Mouse (Mus musculus) layer of hippocampus, postnatal 14 days (tissue): ENCODE measurements around the gene Cd151. TPM values are rescaled to one million over a fixed set of nuclear protein-coding genes. Genes with fewer than 3 reads are reported as not detected.

Experiments
- DNase-seq, 2 experiments: peaks; one replicate each; pipeline ENCODE4 v3.0.0; 2021 to 2022; ENCODE audit warnings: low spot score in 2 of 2, mixed read lengths in 1 of 2
- total RNA-seq, 2 experiments: library from RNA; stranded (reverse); gene quantifications; 2 replicates each; pipeline ENCODE4 v1.2.3; 2021

The Cd151 gene
- total RNA-seq, 2 experiments from 2014 or later = 29.5 to 33.8 TPM

DNA sequence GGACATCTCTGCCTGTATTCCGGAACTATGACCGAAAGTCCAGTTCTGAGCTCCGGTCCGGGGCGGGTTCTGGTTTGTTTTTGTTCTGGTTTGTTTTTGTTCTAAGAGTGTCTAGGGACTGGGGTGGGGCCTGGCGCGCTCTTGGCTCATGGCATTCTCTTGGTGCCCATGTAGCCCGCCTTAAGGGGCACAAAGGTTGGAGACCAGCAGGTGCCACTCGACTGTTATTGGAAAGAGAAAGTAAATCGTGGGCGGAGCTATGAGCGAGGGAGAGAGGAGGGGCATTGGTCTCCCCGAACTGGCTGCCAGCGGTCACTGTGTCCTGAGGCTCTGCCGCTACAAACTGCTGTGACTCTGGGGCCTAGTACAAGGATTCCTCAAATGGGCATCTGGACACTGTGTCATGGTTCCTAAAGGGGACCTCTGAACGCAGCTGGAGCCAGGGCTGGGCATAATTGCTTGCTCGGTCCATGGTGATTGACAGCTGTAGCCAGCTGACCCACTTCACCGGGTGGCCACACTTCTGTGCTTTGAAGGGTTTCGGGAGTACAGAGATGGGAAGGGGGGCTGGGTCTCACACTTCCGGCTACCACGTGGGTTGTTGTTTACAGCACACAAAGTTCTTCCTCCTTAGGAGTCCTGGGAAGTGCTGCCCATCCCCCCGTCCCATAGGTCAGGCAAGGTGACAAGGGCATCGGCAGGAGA lies 11.4 kb upstream of the Cd151 start:
- DNase-seq = peak in 1 of 2 experiments; percentile 65

- no peak for DNase-seq
These were observed 10.5 kb upstream of the Cd151 start for GRCm38 (mm10) chr7:141456739-141457138.

- DNase-seq = no peak
These were observed 10.0 kb upstream of the Cd151 start for GRCm38 (mm10) chr7:141457236-141457635.

DNA sequence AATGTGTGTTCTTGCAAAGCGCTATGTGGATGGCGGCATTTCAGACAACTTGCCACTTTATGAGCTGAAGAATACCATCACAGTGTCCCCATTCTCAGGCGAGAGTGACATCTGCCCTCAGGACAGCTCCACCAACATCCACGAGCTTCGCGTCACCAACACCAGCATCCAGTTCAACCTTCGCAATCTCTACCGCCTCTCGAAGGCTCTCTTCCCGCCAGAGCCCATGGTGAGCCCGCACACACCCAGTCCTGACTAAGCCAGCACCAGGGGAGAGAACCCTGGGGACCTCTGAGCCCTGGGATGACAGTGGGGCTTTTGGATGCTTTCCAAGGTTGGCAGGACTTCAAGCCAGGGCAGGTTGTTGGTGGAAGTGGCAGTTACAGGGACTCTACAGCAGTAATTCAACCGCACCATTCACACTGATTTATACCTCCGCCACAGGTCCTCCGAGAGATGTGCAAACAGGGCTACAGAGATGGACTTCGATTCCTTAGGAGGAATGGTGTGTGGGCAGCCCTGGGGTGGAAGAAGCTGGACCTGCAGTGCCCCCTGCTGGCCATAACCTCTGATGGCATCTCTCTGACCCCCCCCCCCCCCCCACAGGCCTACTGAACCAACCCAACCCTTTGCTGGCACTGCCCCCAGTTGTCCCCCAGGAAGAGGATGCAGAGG lies 9.1 kb upstream of the Cd151 start:
- DNase-seq = no peak

DNA sequence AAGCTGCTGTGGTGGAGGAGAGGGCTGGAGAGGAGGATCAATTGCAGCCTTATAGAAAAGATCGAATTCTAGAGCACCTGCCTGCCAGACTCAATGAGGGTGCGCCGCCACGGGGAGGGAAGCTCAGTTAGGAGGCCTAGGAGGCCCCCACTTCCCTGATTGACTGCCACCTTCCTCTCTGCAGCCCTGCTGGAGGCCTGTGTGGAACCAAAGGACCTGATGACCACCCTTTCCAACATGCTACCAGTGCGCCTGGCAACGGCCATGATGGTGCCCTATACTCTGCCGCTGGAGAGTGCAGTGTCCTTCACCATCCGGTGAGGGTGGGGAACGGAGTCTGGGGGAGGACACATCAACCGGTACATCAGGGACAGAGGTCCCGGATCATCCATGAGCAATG lies 8.5 kb upstream of the Cd151 start:
- DNase-seq = no peak

- DNase-seq = no peak
These were observed 7.9 kb upstream of the Cd151 start for GRCm38 (mm10) chr7:141459301-141459711.

- no peak for DNase-seq
These were observed 7.2 kb upstream of the Cd151 start for GRCm38 (mm10) chr7:141460001-141460390.

- no peak for DNase-seq
These were observed 6.6 kb upstream of the Cd151 start, which contains the start of gene Cracr2b for GRCm38 (mm10) chr7:141460391-141461113. Gene Cracr2b (plus strand): TSS chr7:141461094.

GRCm38 (mm10) chr7:141461521-141462332 lies 5.5 kb upstream of the Cd151 start:
- no peak for DNase-seq

DNA sequence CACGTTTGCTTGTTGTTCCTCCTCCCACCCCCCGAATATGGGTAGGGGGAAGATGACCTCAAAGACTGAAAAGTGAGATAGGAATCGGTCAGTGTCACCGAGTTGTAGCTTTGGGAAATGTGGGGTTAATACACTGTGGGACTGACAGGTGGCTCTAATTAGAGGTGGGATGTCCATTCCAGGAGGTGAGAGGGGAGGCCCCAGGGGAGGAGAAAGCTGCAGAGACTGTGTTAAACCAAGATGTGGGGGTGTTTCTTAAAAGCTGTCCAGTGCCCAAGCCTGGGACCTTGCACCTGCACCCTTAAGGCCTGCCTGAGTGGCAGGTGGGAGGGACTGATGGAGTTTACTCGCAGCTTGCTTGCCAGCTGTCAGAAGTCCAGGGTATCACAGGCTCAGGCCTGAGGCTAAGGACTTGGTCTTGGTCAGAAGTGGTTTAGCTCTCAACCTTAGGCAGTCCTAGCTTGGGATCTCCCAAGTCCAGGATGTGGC lies 4.8 kb upstream of the Cd151 start:
- DNase-seq = no peak

GRCm38 (mm10) chr7:141463824-141464602 lies 3.2 kb upstream of the Cd151 start:
- no peak for DNase-seq

- DNase-seq = no peak
These were observed 2.5 kb upstream of the Cd151 start for GRCm38 (mm10) chr7:141464603-141465201.

DNA sequence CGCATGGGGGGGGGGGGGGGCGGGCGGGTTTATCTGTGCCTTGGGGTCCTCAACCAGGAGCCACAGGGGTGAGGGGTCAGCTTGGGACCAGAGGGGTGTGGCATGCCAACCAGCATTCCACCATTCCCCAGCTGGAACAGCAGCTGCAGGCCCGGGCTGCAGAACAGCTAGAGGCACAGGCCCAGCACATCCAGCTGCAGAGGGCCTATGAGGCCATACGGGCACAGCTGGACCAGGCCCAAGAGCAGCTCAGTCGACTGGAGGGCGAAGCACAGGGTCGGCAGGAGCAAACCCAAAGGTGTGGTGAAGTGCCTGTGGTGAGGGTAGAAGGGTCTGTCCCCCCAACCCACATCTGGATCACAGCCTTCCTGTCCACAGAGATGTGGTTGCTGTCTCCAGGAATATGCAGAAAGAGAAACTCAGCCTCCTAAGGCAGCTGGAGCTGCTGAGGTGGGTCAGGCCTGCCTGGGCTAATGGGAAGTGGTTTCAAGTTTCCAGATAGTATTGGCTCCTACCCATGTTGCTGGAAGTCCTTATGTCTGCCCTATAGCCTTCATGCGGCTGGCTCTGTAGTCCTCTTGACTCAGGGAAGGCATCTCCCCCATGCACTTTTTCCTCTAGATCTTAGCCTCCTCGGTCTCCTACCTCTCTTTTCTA lies 1.7 kb upstream of the Cd151 start:
- DNase-seq = no peak

DNA sequence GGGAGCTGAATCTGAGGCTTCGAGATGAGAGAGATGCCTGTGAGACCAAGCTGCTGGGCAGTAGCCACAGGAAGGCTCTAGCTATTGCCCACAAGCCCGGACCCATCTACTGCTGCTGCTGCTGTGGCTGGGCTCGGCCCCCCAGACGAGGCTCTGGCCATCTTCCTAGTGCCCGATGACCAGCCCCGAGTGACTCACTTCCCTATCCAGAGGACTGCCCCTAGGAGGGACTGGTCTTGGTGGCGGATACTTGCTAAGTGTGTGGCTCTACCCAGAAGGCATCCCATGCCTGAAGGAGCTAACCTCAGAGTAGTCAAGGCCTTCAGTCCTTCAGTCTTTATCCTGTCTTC lies 1.2 kb upstream of the Cd151 start:
- no peak for DNase-seq

GRCm38 (mm10) chr7:141466607-141467148 lies 514 bp upstream of the Cd151 start:
- no peak for DNase-seq

GRCm38 (mm10) chr7:141468164-141468521 lies 951 bp downstream of the Cd151 start:
- DNase-seq = no peak

DNA sequence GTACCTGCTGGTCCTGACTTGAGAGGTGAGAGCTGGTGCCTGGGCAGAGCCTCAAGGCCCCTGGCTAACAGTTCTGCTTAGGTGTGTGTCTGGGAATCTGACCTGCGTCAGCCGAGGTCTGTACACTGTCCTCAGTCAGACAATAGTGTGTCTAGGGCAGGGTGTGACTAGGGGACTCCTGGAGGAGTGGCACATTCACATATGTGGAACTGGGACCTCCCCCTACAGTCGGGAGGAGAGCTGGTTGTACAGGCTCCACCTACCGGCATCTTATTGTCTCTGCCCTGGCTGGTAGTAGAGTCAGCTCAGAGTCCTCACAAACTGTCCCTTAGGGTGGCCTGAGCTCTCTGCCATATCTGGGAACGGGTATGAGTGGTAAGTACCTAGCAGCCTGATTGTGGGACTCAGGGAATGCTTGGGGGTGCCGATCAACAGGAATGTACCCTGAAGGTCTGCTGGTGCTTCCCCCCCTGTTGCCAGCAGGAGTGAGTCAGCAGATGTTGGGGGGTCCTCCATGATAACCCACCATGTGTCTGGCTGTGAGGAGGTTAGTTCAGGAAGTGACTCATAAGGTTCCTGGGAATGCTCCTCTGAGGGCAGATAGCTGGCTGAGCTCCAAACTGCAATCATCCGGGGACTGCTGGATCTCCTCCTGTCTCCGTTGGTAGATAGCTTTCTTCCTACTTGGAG lies 1.5 kb downstream of the Cd151 start:
- DNase-seq = peak in 1 of 2 experiments; percentile 61

DNA sequence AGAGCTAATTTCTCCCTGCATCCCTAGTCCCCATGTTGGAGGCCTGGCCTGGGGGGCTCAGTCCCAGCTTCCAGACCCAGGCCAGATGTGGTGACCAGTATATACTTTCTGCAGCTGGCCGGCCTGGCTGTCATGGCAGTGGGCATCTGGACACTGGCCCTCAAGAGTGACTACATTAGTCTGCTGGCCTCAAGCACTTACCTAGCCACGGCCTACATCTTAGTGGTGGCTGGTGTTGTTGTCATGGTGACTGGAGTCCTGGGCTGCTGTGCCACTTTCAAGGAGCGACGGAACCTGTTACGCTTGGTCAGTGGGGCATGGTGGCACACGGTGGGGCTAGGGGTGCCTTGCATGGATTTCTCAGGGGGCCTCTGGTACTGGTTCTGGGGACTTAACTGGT lies 2.2 kb downstream of the Cd151 start:
- no peak for DNase-seq
